Mouse (Mus musculus) bone marrow, adult 2 months (tissue): ENCODE measurements around the gene Slc17a7.

Experiments used
- CTCF ChIP-seq: fragments of 200-500 bp; IDR thresholded peaks from 2 replicates; pipeline ENCODE4 v1.5.1; 2011; ENCODE audit warnings: low read length, control low read depth; ENCODE audit not compliant: control insufficient read depth, insufficient read depth
- POLR2A ChIP-seq: fragments of 200-500 bp; IDR thresholded peaks from 2 replicates; pipeline ENCODE4 v1.6.1; 2011; ENCODE audit warnings: low read depth, mild to moderate bottlenecking, control low read depth, low read length, borderline replicate concordance; ENCODE audit not compliant: control insufficient read depth

DNA sequence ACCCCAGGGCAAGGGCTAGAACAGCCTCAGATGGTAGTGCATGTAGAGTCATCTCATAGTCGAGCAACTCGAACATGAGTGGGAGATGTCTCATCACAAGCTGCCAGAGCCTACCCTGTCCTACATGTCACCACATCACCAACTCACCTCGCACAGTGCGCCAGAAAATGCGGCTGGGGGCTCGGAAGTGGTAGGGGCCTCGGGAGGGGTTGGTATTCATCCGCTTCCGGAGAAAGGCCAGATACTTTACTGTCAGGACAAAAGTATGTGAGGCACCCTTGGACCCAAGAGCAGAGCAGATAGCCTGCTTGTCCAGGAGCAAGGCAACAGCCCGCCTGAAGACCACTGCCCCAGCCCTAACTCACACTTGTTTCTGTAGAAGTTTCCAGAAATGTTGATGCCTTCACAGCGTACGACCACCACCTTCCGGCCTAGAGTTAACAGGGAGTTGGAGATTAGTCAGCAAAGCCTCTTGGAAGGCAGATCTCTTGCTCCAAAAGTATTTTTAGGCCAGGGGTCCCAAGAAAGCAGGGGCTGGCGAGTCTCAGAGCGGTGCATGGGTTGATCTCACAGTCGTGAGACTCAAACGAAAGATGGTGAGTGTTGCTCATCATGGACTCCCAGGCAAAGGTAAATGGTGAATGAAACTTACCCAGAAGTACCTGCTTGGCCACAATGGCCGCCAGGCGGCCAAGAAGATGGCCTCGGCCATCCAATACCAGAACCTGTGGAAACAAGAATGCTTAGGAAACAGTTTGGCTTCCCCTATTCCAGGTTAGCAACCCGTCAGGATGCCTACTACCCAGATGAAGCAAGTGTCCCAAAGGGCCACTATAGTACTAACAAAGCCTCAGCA is 36.7 kb upstream of the Slc17a7 start:
- TF ChIP-seq CTCF (no peak), POLR2A (no peak)
